Mouse (Mus musculus) liver, embryonic 12.5 days (tissue): ENCODE data around the gene Arf6. TPM values are rescaled to one million over a fixed set of nuclear protein-coding genes. Genes with fewer than 3 reads are reported as not detected.

Source experiments
- ATAC-seq: fragments of 200-750 bp; cut with Nextera tagmentation; 2 replicates; pipeline ENCODE4 v1.8.0; 2017; ENCODE audit warnings: moderate number of reproducible peaks, mild to moderate bottlenecking, moderate library complexity
- H3K27ac ChIP-seq: fragments of 300-500 bp; sonication (generic); 2 replicates; pipeline ENCODE4 v1.5.1; 2016; ENCODE audit warnings: mild to moderate bottlenecking
- H3K27me3 ChIP-seq: fragments of 300-500 bp; sonication (generic); replicated peaks from 2 replicates; pipeline ENCODE4 v1.6.1; 2016; ENCODE audit warnings: mild to moderate bottlenecking, moderate library complexity
- H3K36me3 ChIP-seq: fragments of 300-500 bp; sonication (generic); 2 replicates; pipeline ENCODE4 v1.6.1; 2016; ENCODE audit warnings: mild to moderate bottlenecking, moderate library complexity
- H3K4me1 ChIP-seq: fragments of 300-500 bp; sonication (generic); 2 replicates; pipeline ENCODE4 v1.6.1; 2016
- H3K4me2 ChIP-seq: fragments of 300-500 bp; sonication (generic); 2 replicates; pipeline ENCODE4 v1.6.1; 2016; ENCODE audit warnings: mild to moderate bottlenecking, moderate library complexity
- H3K4me3 ChIP-seq: fragments of 300-500 bp; sonication (generic); 2 replicates; pipeline ENCODE4 v1.5.1; 2016; ENCODE audit warnings: mild to moderate bottlenecking, moderate library complexity
- H3K9ac ChIP-seq: fragments of 300-500 bp; sonication (generic); 2 replicates; pipeline ENCODE4 v1.6.1; 2016; ENCODE audit warnings: mild to moderate bottlenecking, moderate library complexity
- H3K9me3 ChIP-seq: fragments of 300-500 bp; sonication (generic); replicated peaks from 2 replicates; pipeline ENCODE4 v1.6.1; 2016; ENCODE audit warnings: mild to moderate bottlenecking, moderate library complexity
- WGBS: fragments of 180-500 bp; shearing (Covaris S2); methylation state at CpG from one replicate; pipeline ENCODE4 v1.1.7; 2016; ENCODE audit not compliant: insufficient replicate concordance; 5-methylcytosine and 5-hydroxymethylcytosine counted together
- polyA plus RNA-seq: library from polyadenylated mRNA; unstranded; fragments of >200 nt; fragmentation: Nextera tagmentation; extraction: Ambion mirVana; gene quantifications from 2 replicates; pipeline ENCODE4 v1.2.1, GENCODE M21; 2016

Gene Arf6
- polyA plus RNA-seq, 1 experiment from 2014 or later = 81.1 TPM

GRCm38 (mm10) chr12:69394456-69394855, 22.5 kb downstream of the Arf6 start:
- peaks cover 15% of the 10 kb centered on the region for H3K4me1 ChIP-seq
- no peak for ATAC-seq
- no peak overlapping the region for H3K27ac ChIP-seq
- WGBS = 71% methylated on average over 6 of the region's 6 CpGs
- no peaks in the 10 kb centered on the region for H3K36me3 ChIP-seq
- H3K27me3 ChIP-seq = no peaks in the 10 kb centered on the region
- no peak overlapping the region for H3K4me2 ChIP-seq
- H3K9ac ChIP-seq = no peak overlapping the region
- H3K9me3 ChIP-seq = no peaks in the 10 kb centered on the region
- H3K4me3 ChIP-seq = no peak overlapping the region

GRCm38 (mm10) chr12:69400367-69400766, 28.4 kb downstream of the Arf6 start:
- Histone ChIP-seq H3K27ac (no peak overlapping the region), H3K36me3 (no peaks in the 10 kb centered on the region), H3K4me1 (no peaks in the 10 kb centered on the region), H3K27me3 (no peaks in the 10 kb centered on the region), H3K9ac (no peak overlapping the region), H3K9me3 (no peaks in the 10 kb centered on the region), H3K4me2 (no peak overlapping the region), H3K4me3 (no peak overlapping the region)
- ATAC-seq = no peak
- WGBS = 61% methylated on average over 4 of the region's 4 CpGs

- no peak for ATAC-seq
- 16% methylated on average over 2 of the region's 2 CpGs for WGBS
Measured at GRCm38 (mm10) chr12:69400871-69401286, 28.9 kb downstream of the Arf6 start.

GRCm38 (mm10) chr12:69402100-69402499, 30.1 kb downstream of the Arf6 start:
- H3K36me3 ChIP-seq = no peaks in the 10 kb centered on the region
- no peaks in the 10 kb centered on the region for H3K9me3 ChIP-seq
- H3K27ac ChIP-seq = no peak overlapping the region
- H3K27me3 ChIP-seq = no peaks in the 10 kb centered on the region
- no peak for ATAC-seq
- no peak overlapping the region for H3K9ac ChIP-seq
- no peaks in the 10 kb centered on the region for H3K4me1 ChIP-seq
- WGBS = 51% methylated on average over 9 of the region's 9 CpGs
- no peak overlapping the region for H3K4me3 ChIP-seq
- no peak overlapping the region for H3K4me2 ChIP-seq

More at GRCm38 (mm10) chr12:69400871-69401286, 28.9 kb downstream of the Arf6 start:
- H3K36me3 ChIP-seq = no peaks in the 10 kb centered on the region
- H3K4me2 ChIP-seq = no peak overlapping the region
- no peak overlapping the region for H3K9ac ChIP-seq
- H3K27ac ChIP-seq = no peak overlapping the region
- no peak overlapping the region for H3K4me3 ChIP-seq
- H3K27me3 ChIP-seq = no peaks in the 10 kb centered on the region
- no peaks in the 10 kb centered on the region for H3K4me1 ChIP-seq
- no peaks in the 10 kb centered on the region for H3K9me3 ChIP-seq

GRCm38 (mm10) chr12:69402594-69403167, 30.7 kb downstream of the Arf6 start:
- WGBS = 77% methylated on average over 13 of the region's 13 CpGs
- ATAC-seq = no peak
- Histone ChIP-seq H3K4me1 (no peaks in the 10 kb centered on the region), H3K27ac (no peak overlapping the region), H3K4me2 (no peak overlapping the region), H3K4me3 (no peak overlapping the region), H3K27me3 (no peaks in the 10 kb centered on the region), H3K9me3 (no peaks in the 10 kb centered on the region), H3K36me3 (no peaks in the 10 kb centered on the region), H3K9ac (no peak overlapping the region)

GRCm38 (mm10) chr12:69410767-69411166, 38.8 kb downstream of the Arf6 start:
- no peaks in the 10 kb centered on the region for H3K9me3 ChIP-seq
- 75% methylated on average over 5 of the region's 5 CpGs for WGBS
- no peak overlapping the region for H3K4me2 ChIP-seq
- no peaks in the 10 kb centered on the region for H3K36me3 ChIP-seq
- no peaks in the 10 kb centered on the region for H3K27me3 ChIP-seq
- no peak overlapping the region for H3K4me3 ChIP-seq
- H3K4me1 ChIP-seq = 0 out of 2 replicates have a peak, but pooled peaks cover 5% of the 10 kb centered on the region
- no peak overlapping the region for H3K9ac ChIP-seq
- no peak for ATAC-seq
- H3K27ac ChIP-seq = no peak overlapping the region

GRCm38 (mm10) chr12:69411936-69412335, 40.0 kb downstream of the Arf6 start:
- Histone ChIP-seq H3K36me3 (no peaks in the 10 kb centered on the region), H3K4me1 (0 out of 2 replicates have a peak, but pooled peaks cover 5% of the 10 kb centered on the region), H3K4me2 (no peak overlapping the region), H3K27ac (no peak overlapping the region), H3K9ac (no peak overlapping the region), H3K9me3 (no peaks in the 10 kb centered on the region), H3K4me3 (no peak overlapping the region), H3K27me3 (no peaks in the 10 kb centered on the region)
- no peak for ATAC-seq
- 40% methylated on average over 4 of the region's 4 CpGs for WGBS

GRCm38 (mm10) chr12:69413303-69413702, 41.4 kb downstream of the Arf6 start:
- Histone ChIP-seq H3K4me1 (0 out of 2 replicates have a peak, but pooled peaks cover 5% of the 10 kb centered on the region), H3K27ac (no peak overlapping the region), H3K4me3 (no peak overlapping the region), H3K36me3 (no peaks in the 10 kb centered on the region), H3K4me2 (no peak overlapping the region), H3K9me3 (no peaks in the 10 kb centered on the region), H3K27me3 (no peaks in the 10 kb centered on the region), H3K9ac (no peak overlapping the region)
- 56% methylated on average over 3 of the region's 3 CpGs for WGBS
- ATAC-seq = no peak

GRCm38 (mm10) chr12:69414826-69415572, 43.0 kb downstream of the Arf6 start:
- Histone ChIP-seq H3K4me3 (no peak overlapping the region), H3K4me2 (no peak overlapping the region), H3K4me1 (0 out of 2 replicates have a peak, but pooled peaks cover 5% of the 10 kb centered on the region), H3K9me3 (no peaks in the 10 kb centered on the region), H3K27me3 (no peaks in the 10 kb centered on the region), H3K27ac (no peak overlapping the region), H3K36me3 (no peaks in the 10 kb centered on the region), H3K9ac (no peak overlapping the region)
- no peak for ATAC-seq
- 53% methylated on average over 4 of the region's 4 CpGs for WGBS

GRCm38 (mm10) chr12:69416793-69417192, 44.8 kb downstream of the Arf6 start:
- Histone ChIP-seq H3K9ac (no peak overlapping the region), H3K4me3 (no peak overlapping the region), H3K36me3 (no peaks in the 10 kb centered on the region), H3K9me3 (no peaks in the 10 kb centered on the region), H3K27me3 (no peaks in the 10 kb centered on the region), H3K27ac (no peak overlapping the region), H3K4me1 (0 out of 2 replicates have a peak, but pooled peaks cover 11% of the 10 kb centered on the region), H3K4me2 (no peak overlapping the region)
- 48% methylated on average over 7 of the region's 7 CpGs for WGBS
- no peak for ATAC-seq

- Histone ChIP-seq H3K27me3 (no peaks in the 10 kb centered on the region), H3K4me1 (0 out of 2 replicates have a peak, but pooled peaks cover 11% of the 10 kb centered on the region), H3K36me3 (no peaks in the 10 kb centered on the region), H3K9ac (no peak overlapping the region), H3K4me2 (no peak overlapping the region), H3K4me3 (no peak overlapping the region), H3K9me3 (no peaks in the 10 kb centered on the region), H3K27ac (no peak overlapping the region)
- no peak for ATAC-seq
- WGBS = 41% methylated on average over 9 of the region's 9 CpGs
Measured at GRCm38 (mm10) chr12:69417701-69418291, 45.8 kb downstream of the Arf6 start.

- WGBS = 83% methylated on average over 13 of the region's 13 CpGs
- Histone ChIP-seq H3K9ac (no peak overlapping the region), H3K4me1 (0 out of 2 replicates have a peak, but pooled peaks cover 11% of the 10 kb centered on the region), H3K27ac (no peak overlapping the region), H3K4me2 (no peak overlapping the region), H3K36me3 (no peaks in the 10 kb centered on the region), H3K4me3 (no peak overlapping the region), H3K27me3 (no peaks in the 10 kb centered on the region), H3K9me3 (no peaks in the 10 kb centered on the region)
- ATAC-seq = no peak
Measured at GRCm38 (mm10) chr12:69418606-69419005, 46.7 kb downstream of the Arf6 start.
